Mouse (Mus musculus): ENCODE measurements around the gene Zfp276.
"Not testable (repeated sequence)": the region's sequence is repeated elsewhere in the genome, so short reads cannot be mapped to it uniquely, and the experiment has no call there.

The Zfp276 gene

GRCm38 (mm10) chr8:123243053-123243452 lies 10.9 kb upstream of the Zfp276 start:
- in situ Hi-C loops (cut with MboI, MseI): loop anchor here (25.0 kb wide), 1 partner anchor 344 kb away; no protein-coding TSS in a partner anchor

- in situ Hi-C loops (cut with MboI, MseI): loop anchor here (25.0 kb wide), 1 partner anchor 343 kb away; no protein-coding TSS in a partner anchor
Measured at GRCm38 (mm10) chr8:123244382-123244781, 9.6 kb upstream of the Zfp276 start.

DNA sequence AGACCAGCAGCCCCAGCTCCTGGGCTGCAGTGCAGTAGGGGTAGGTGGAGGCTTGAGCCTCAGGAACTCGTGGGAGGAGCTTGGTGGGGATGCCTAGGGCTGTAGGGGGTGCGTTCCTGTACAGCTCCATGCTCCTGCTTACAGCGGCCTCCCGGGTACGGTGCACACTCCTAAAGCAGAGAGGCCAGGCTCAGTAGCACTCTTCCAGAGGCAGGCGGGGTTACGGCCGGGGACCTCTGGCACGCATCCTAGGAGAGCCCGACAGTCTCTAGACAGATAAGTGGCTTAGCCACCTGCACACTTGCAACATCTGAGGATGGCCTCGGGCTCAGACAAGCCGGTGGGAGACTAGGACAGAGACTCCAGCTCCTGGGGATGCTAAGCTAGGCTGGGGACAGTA lies 8.5 kb upstream of the Zfp276 start:
- in situ Hi-C loops (cut with MboI, MseI): loop anchor here (25.0 kb wide), 1 partner anchor 342 kb away; no protein-coding TSS in a partner anchor

GRCm38 (mm10) chr8:123247748-123248147 lies 6.2 kb upstream of the Zfp276 start:
- in situ Hi-C loops (cut with MboI, MseI): loop anchor here (25.0 kb wide), 1 partner anchor 340 kb away; no protein-coding TSS in a partner anchor

- in situ Hi-C loops (cut with MboI, MseI): loop anchor here (25.0 kb wide), 1 partner anchor 339 kb away; no protein-coding TSS in a partner anchor
Measured at GRCm38 (mm10) chr8:123248596-123248995, 5.4 kb upstream of the Zfp276 start.

- in situ Hi-C loops (cut with MboI, MseI): no loop called here
Measured at GRCm38 (mm10) chr8:123250940-123251339, 3.1 kb upstream of the Zfp276 start.

DNA sequence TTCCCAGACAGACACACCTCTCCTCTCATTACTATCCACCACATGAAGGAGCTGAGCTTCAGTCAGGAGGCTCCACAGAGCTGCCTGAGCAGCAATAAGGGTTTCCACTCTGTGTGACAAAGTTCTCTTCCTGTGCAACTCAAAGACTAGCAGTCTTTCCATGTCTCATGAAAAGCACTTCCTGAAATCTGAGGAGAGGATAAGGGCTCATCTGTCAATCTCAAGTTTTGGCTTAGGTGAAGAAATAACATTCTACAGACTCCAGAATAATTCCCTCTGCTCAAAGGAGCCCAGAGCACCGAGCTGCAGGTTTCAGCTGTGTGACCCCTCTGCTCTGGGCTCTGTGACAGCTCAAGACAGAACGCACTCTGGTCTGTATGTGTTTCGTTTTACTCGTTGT lies 1.1 kb upstream of the Zfp276 start:
- in situ Hi-C loops (cut with MboI, MseI): no loop called here

- in situ Hi-C loops (cut with MboI, MseI): no loop called here
Measured at GRCm38 (mm10) chr8:123253451-123254098, 420 bp upstream of the Zfp276 start.

- in situ Hi-C loops (cut with MboI, MseI): no loop called here
Measured at GRCm38 (mm10) chr8:123255170-123255569, 1.2 kb downstream of the Zfp276 start.

- in situ Hi-C loops (cut with MboI, MseI): no loop called here
Measured at GRCm38 (mm10) chr8:123257114-123257513, 3.1 kb downstream of the Zfp276 start.

GRCm38 (mm10) chr8:123257593-123257992 lies 3.6 kb downstream of the Zfp276 start:
- in situ Hi-C loops (cut with MboI, MseI): not testable (repeated sequence)

GRCm38 (mm10) chr8:123267926-123268656 lies 14.1 kb downstream of the Zfp276 start:
- in situ Hi-C loops (cut with MboI, MseI): no loop called here

GRCm38 (mm10) chr8:123271147-123271546 lies 17.2 kb downstream of the Zfp276 start:
- in situ Hi-C loops (cut with MboI, MseI): no loop called here

DNA sequence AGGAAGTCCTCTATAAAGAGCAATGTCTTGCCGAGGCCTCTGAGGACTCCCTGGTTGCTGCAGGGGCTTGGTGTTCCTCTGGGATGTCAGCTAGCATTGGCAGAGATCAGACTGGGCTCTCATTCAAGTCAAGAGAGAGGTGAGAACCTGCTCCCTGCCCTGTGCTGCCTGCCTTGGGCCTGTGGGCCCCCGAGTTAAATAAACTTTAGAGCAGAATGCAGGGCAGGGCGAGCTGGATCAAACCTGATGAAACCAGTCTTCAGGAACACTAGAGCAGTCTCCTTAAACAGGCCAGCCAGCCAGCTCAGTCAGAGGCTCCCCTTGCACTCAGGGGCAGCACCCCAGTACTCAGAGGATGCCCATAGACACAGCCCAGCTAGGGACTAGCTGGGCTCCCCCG lies 17.9 kb downstream of the Zfp276 start:
- in situ Hi-C loops (cut with MboI, MseI): no loop called here

- in situ Hi-C loops (cut with MboI, MseI): no loop called here
Measured at GRCm38 (mm10) chr8:123274447-123274846, 20.5 kb downstream of the Zfp276 start.

DNA sequence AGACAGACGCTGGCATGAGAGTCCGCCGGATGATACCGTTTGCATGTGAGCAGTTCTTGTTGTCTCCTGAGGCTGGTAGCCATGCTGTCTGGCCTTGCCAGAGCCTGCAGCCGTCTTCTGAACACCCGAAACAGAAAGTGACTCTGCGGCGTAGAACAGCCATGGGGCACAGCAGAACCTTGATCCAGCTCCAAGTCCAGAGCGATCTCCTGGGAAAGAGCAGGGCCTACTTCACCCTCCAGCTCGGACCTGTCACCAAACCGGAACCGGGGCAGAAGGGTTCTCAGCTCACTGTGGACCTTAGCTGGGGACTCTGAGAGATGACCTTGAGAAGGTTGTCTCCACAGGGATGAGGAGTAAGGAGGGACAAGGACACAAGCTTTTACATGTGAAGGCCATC lies 21.1 kb downstream of the Zfp276 start:
- in situ Hi-C loops (cut with MboI, MseI): no loop called here

GRCm38 (mm10) chr8:123278445-123278844 lies 24.4 kb downstream of the Zfp276 start:
- in situ Hi-C loops (cut with MboI, MseI): no loop called here

DNA sequence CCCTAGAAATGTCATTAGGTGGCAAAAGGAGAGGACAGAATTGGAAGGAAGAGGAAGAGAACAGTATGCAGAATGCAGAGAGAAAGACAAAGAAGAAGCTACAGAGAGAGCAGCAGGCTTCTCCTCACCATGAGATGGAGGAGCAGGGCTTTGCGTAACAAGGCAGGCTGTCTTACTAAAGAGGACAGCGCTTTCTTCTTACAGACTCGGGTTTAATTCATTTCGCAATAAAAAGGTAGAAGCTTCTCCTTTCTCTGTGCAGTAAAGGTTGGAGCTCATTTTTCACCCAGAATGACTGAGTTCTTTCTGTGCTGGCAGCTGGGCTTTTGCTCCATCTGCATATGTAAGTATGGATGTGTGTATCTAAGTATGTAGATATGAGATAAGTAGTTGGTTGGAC lies 25.8 kb downstream of the Zfp276 start:
- in situ Hi-C loops (cut with MboI, MseI): no loop called here

- in situ Hi-C loops (cut with MboI, MseI): no loop called here
Measured at GRCm38 (mm10) chr8:123280302-123281094, 26.5 kb downstream of the Zfp276 start.

DNA sequence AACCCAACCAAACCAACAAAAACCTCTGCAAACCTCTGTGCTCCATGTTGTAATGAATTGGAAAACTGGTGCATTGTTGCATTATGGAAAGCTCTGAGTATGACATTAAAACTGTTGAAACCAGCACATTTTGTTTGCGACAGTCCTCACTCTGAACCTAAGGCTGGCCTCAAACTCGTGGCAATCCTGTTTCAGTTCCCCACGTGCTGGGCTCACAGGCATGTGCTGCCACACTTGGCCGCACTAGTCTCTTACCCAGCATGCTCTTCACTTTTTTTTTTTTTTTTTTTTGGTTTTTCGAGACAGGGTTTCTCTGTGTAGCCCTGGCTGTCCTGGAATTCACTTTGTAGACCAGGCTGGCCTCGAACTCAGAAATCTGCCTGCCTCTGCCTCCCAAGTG lies 29.0 kb downstream of the Zfp276 start:
- in situ Hi-C loops (cut with MboI, MseI): not testable (repeated sequence)

DNA sequence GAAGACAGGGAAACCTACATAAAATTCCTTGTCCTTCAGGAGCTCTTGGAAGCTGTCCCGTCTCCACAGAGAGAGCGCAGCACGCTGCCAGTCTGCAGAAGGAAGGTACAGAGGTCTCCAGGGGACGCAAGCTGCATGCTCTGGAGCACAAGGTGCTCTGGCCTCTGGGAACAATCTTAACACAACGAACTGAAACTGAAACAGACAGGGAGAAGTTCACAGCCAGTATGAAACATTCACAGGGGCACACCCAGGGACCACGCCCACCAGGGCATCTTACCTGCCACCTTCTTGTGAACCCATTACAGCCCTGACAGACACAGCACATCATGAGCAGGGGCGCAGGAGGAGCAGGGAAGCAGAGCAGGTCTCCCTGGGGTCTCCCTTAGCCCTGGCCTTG lies 30.0 kb downstream of the Zfp276 start:
- in situ Hi-C loops (cut with MboI, MseI): no loop called here

GRCm38 (mm10) chr8:123284493-123284892 lies 30.5 kb downstream of the Zfp276 start:
- in situ Hi-C loops (cut with MboI, MseI): no loop called here
